ENCODE assay signal across 10 mouse cellular contexts in genomic region chr19:4813015-4813414, GRCm38 (mm10). TPM values are rescaled to one million over a fixed set of nuclear protein-coding genes. Genes with fewer than 3 reads are reported as not detected.
A peak's percentile ranks its signal among the peaks of the same experiment; 100 is the strongest.
DNase-seq lines count a peak whose midpoint lies in the region; ATAC-seq and TF ChIP-seq lines count a peak whose summit lies in the region.
"Had no signal": no experiment of that assay in that cellular context is flagged by ENCODE, and none has a peak within 500 bp of the region (broad histone marks: within the 10 kb centered on the region; RNA-seq: fewer than 3 reads in every experiment).

No protein-coding gene starts in this region.

- H3K4me2 ChIP-seq in forebrain, postnatal 0 days (ENCODE audit: low read depth) = no peak overlapping the region
- no peak overlapping the region for H3K4me2 ChIP-seq in forebrain, embryonic 15.5 days (replicated peaks)
- H3K4me2 ChIP-seq in midbrain, postnatal 0 days (ENCODE audit: low read depth, low read length, poor library complexity, severe bottlenecking) = no peak overlapping the region

- no peak overlapping the region for H3K9ac ChIP-seq in forebrain, postnatal 0 days
- no peak overlapping the region for H3K9ac ChIP-seq in forebrain, embryonic 15.5 days (replicated peaks)
- no peak overlapping the region for H3K9ac ChIP-seq in midbrain, postnatal 0 days (replicated peaks; ENCODE audit: low read length, poor library complexity, severe bottlenecking)
- H3K9ac ChIP-seq: liver, embryonic 15.5 days had no signal

- H3K4me1 ChIP-seq in forebrain, postnatal 0 days (ENCODE audit: insufficient read depth) = peaks cover 17% of the 10 kb centered on the region
- peaks cover 28% of the 10 kb centered on the region for H3K4me1 ChIP-seq in forebrain, embryonic 15.5 days
- H3K4me1 ChIP-seq in midbrain, postnatal 0 days (ENCODE audit: insufficient read depth, low read length) = peaks cover 13% of the 10 kb centered on the region; the same call in 1 of the 2 replicates
- H3K4me1 ChIP-seq in midbrain, embryonic 10.5 days = peaks cover 26% of the 10 kb centered on the region
- H3K4me1 ChIP-seq in embryonic fibroblast, embryonic 13.5 days (ENCODE audit: control insufficient read depth, insufficient read depth, low read length) = peaks cover 5% of the 10 kb centered on the region

- H3K9me3 ChIP-seq in forebrain, postnatal 0 days (ENCODE audit: low read length) = no peaks in the 10 kb centered on the region
- H3K9me3 ChIP-seq in forebrain, embryonic 15.5 days = no peaks in the 10 kb centered on the region
- no peaks in the 10 kb centered on the region for H3K9me3 ChIP-seq in midbrain, postnatal 0 days (ENCODE audit: low read length)
- no peaks in the 10 kb centered on the region for H3K9me3 ChIP-seq in midbrain, embryonic 10.5 days (replicated peaks)
- H3K9me3 ChIP-seq: liver, embryonic 15.5 days had no signal

- no peak for ATAC-seq in forebrain, postnatal 0 days
- ATAC-seq in forebrain, embryonic 15.5 days (replicated peaks) = no peak
- no peak for ATAC-seq in midbrain, postnatal 0 days (ENCODE audit: low FRiP score)

- no peak overlapping the region for H3K4me3 ChIP-seq in forebrain, postnatal 0 days (ENCODE audit: low read depth, low read length)
- no peak overlapping the region for H3K4me3 ChIP-seq in forebrain, embryonic 15.5 days
- no peak overlapping the region for H3K4me3 ChIP-seq in midbrain, postnatal 0 days (ENCODE audit: low read depth, low read length)
- no peak overlapping the region for H3K4me3 ChIP-seq in midbrain, embryonic 10.5 days
- no peak overlapping the region for H3K4me3 ChIP-seq in embryonic fibroblast, embryonic 13.5 days (ENCODE audit: insufficient read depth, low read length)

- H3K27ac ChIP-seq in forebrain, postnatal 0 days (ENCODE audit: low read depth, low read length) = no peak overlapping the region
- no peak overlapping the region for H3K27ac ChIP-seq in forebrain, embryonic 15.5 days (replicated peaks)
- no peak overlapping the region for H3K27ac ChIP-seq in midbrain, postnatal 0 days (ENCODE audit: low read depth, low read length)
- H3K27ac ChIP-seq in midbrain, embryonic 10.5 days (replicated peaks) = no peak overlapping the region
- H3K27ac ChIP-seq in embryonic fibroblast, embryonic 13.5 days (ENCODE audit: insufficient read depth, low read length) = no peak overlapping the region

- no peak for TF ChIP-seq POLR2A in embryonic fibroblast, embryonic 13.5 days (IDR thresholded peaks at IDR 0.05; ENCODE audit: low read depth, low read length)

- WGBS in forebrain, postnatal 0 days = 81% methylated on average over 6 of the region's 6 CpGs
- WGBS in forebrain, embryonic 15.5 days = 83% methylated on average over 6 of the region's 6 CpGs
- WGBS in midbrain, postnatal 0 days = 84% methylated on average over 6 of the region's 6 CpGs
- WGBS in midbrain, embryonic 10.5 days = 81% methylated on average over 5 of the region's 6 CpGs

- H3K36me3 ChIP-seq in forebrain, postnatal 0 days (ENCODE audit: insufficient read depth) = no peaks in the 10 kb centered on the region
- no peaks in the 10 kb centered on the region for H3K36me3 ChIP-seq in forebrain, embryonic 15.5 days
- no peaks in the 10 kb centered on the region for H3K36me3 ChIP-seq in midbrain, postnatal 0 days (ENCODE audit: insufficient read depth, low read length)
- H3K36me3 ChIP-seq in midbrain, embryonic 10.5 days = no peaks in the 10 kb centered on the region; the same call in 1 of the 2 replicates
- H3K36me3 ChIP-seq: liver, embryonic 15.5 days had no signal

- peak; percentile 37; the same call in 1 of the 2 replicates for TF ChIP-seq CTCF in forebrain, postnatal 0 days (IDR thresholded peaks at IDR 0.05; ENCODE audit: low read depth)
- TF ChIP-seq CTCF in midbrain, postnatal 0 days (IDR thresholded peaks at IDR 0.05) = peak; percentile 55
- peak; percentile 27; the same call in 1 of the 2 replicates for TF ChIP-seq CTCF in embryonic fibroblast, embryonic 13.5 days (IDR thresholded peaks at IDR 0.05; ENCODE audit: borderline replicate concordance, insufficient read depth, low read length)

- H3K27me3 ChIP-seq in forebrain, postnatal 0 days (ENCODE audit: insufficient read depth, low read length) = no peaks in the 10 kb centered on the region
- H3K27me3 ChIP-seq in forebrain, embryonic 15.5 days = no peaks in the 10 kb centered on the region
- no peaks in the 10 kb centered on the region for H3K27me3 ChIP-seq in midbrain, postnatal 0 days (ENCODE audit: insufficient read depth, low read length)
- H3K27me3 ChIP-seq in midbrain, embryonic 10.5 days (ENCODE audit: low read depth, poor library complexity, severe bottlenecking) = no peaks in the 10 kb centered on the region
- H3K27me3 ChIP-seq: liver, embryonic 15.5 days had no signal

- DNase-seq in forebrain, postnatal 0 days = peak; percentile 16
- DNase-seq in midbrain, postnatal 0 days (ENCODE audit: low spot score) = no peak
- DNase-seq in midbrain, embryonic 10.5 days (ENCODE audit: low spot score) = no peak
- DNase-seq in thymus, postnatal 10 days (ENCODE audit: low spot score in 2 of 2) = peak; percentile 23 to 25
- no peak for DNase-seq in heart, adult 18-20 months
- DNase-seq in left cerebral cortex, postnatal 36 days (ENCODE audit: low spot score in 2 of 2) = no peak
- DNase-seq: gastrocnemius, postnatal 10 days had no signal

- intact Hi-C loops in left cerebral cortex, postnatal 36 days (cut with DNase I) = no loop called here

RNA-seq across cellular contexts. Expression of gene Rbm14, which starts 1.6 kb away (rescaled TPM):
- 29.2 and 30.9 TPM in 2 replicates for total RNA-seq in forebrain, postnatal 0 days (2014; rRNA removed)
- 45.9 and 46.6 TPM in 2 replicates for polyA plus RNA-seq in forebrain, postnatal 0 days (2015; fragmentation: Nextera tagmentation; extraction: Ambion mirVana)
- 81.4 and 84.6 TPM in 2 replicates for polyA plus RNA-seq in forebrain, embryonic 15.5 days (2015; fragmentation: Nextera tagmentation; extraction: Ambion mirVana)
- 41.5 and 43.8 TPM in 2 replicates for total RNA-seq in midbrain, postnatal 0 days (2014; rRNA removed)
- 37.9 and 38.4 TPM in 2 replicates for polyA plus RNA-seq in midbrain, postnatal 0 days (2015; fragmentation: Nextera tagmentation; extraction: Ambion mirVana)
- polyA plus RNA-seq in midbrain, embryonic 10.5 days (2016; fragmentation: Nextera tagmentation; extraction: Ambion mirVana) = 136 TPM in 2 replicates
- polyA plus RNA-seq in embryonic fibroblast, embryonic 13.5 days (2011; ENCODE audit: insufficient read length, low read depth, missing spikeins) = 33.4 and 33.6 TPM in 2 replicates
- 10 to 100 TPM; 16.6 to 17.9 TPM for total RNA-seq in heart, adult 18-20 months (2021)
- total RNA-seq in left cerebral cortex, postnatal 36 days (2021) = 10 to 100 TPM; 47.1 to 55.2 TPM

RNA-seq across cellular contexts. Expression of gene Gm21992, which starts 1.6 kb away (rescaled TPM):
- total RNA-seq in forebrain, postnatal 0 days (2014; rRNA removed) = 15.0 and 18.2 TPM in 2 replicates
- polyA plus RNA-seq in forebrain, postnatal 0 days (2015; fragmentation: Nextera tagmentation; extraction: Ambion mirVana) = 16.5 and 20.4 TPM in 2 replicates
- 31.3 and 43.7 TPM in 2 replicates for polyA plus RNA-seq in forebrain, embryonic 15.5 days (2015; fragmentation: Nextera tagmentation; extraction: Ambion mirVana)
- total RNA-seq in midbrain, postnatal 0 days (2014; rRNA removed) = 8.1 and 22.3 TPM in 2 replicates
- 12.6 and 17.9 TPM in 2 replicates for polyA plus RNA-seq in midbrain, postnatal 0 days (2015; fragmentation: Nextera tagmentation; extraction: Ambion mirVana)
- polyA plus RNA-seq in midbrain, embryonic 10.5 days (2016; fragmentation: Nextera tagmentation; extraction: Ambion mirVana) = 35.3 and 37.6 TPM in 2 replicates
- polyA plus RNA-seq in embryonic fibroblast, embryonic 13.5 days (2011; ENCODE audit: insufficient read length, low read depth, missing spikeins) = 7.8 and 16.1 TPM in 2 replicates
- 10 to 100 TPM; 15.4 to 19.4 TPM for total RNA-seq in heart, adult 18-20 months (2021)
- 10 to 100 TPM; 17.6 to 23.7 TPM for total RNA-seq in left cerebral cortex, postnatal 36 days (2021)

RNA-seq across cellular contexts. Expression of gene Rbm4, which starts 19.3 kb away (rescaled TPM):
- 106 and 145 TPM in 2 replicates for total RNA-seq in forebrain, postnatal 0 days (2014; rRNA removed)
- 45.0 and 56.9 TPM in 2 replicates for polyA plus RNA-seq in forebrain, postnatal 0 days (2015; fragmentation: Nextera tagmentation; extraction: Ambion mirVana)
- polyA plus RNA-seq in forebrain, embryonic 15.5 days (2015; fragmentation: Nextera tagmentation; extraction: Ambion mirVana) = 93.0 and 114 TPM in 2 replicates
- 90.5 and 97.4 TPM in 2 replicates for total RNA-seq in midbrain, postnatal 0 days (2014; rRNA removed)
- polyA plus RNA-seq in midbrain, postnatal 0 days (2015; fragmentation: Nextera tagmentation; extraction: Ambion mirVana) = 39.0 and 40.0 TPM in 2 replicates
- polyA plus RNA-seq in midbrain, embryonic 10.5 days (2016; fragmentation: Nextera tagmentation; extraction: Ambion mirVana) = 93.6 and 108 TPM in 2 replicates
- 39.8 and 48.3 TPM in 2 replicates for polyA plus RNA-seq in embryonic fibroblast, embryonic 13.5 days (2011; ENCODE audit: insufficient read length, low read depth, missing spikeins)
- 10 to 100 TPM; 38.8 to 43.3 TPM for total RNA-seq in heart, adult 18-20 months (2021)
- total RNA-seq in left cerebral cortex, postnatal 36 days (2021) = 10 to 100 TPM; 87.3 to 95.7 TPM

RNA-seq across cellular contexts. Expression of gene Ccs, which starts 26.1 kb away (rescaled TPM):
- 27.3 and 35.4 TPM in 2 replicates for total RNA-seq in forebrain, postnatal 0 days (2014; rRNA removed)
- polyA plus RNA-seq in forebrain, postnatal 0 days (2015; fragmentation: Nextera tagmentation; extraction: Ambion mirVana) = 41.7 and 44.3 TPM in 2 replicates
- polyA plus RNA-seq in forebrain, embryonic 15.5 days (2015; fragmentation: Nextera tagmentation; extraction: Ambion mirVana) = 36.9 and 39.6 TPM in 2 replicates
- total RNA-seq in midbrain, postnatal 0 days (2014; rRNA removed) = 19.9 and 20.0 TPM in 2 replicates
- 40.1 and 42.6 TPM in 2 replicates for polyA plus RNA-seq in midbrain, postnatal 0 days (2015; fragmentation: Nextera tagmentation; extraction: Ambion mirVana)
- polyA plus RNA-seq in midbrain, embryonic 10.5 days (2016; fragmentation: Nextera tagmentation; extraction: Ambion mirVana) = 41.6 and 43.1 TPM in 2 replicates
- polyA plus RNA-seq in embryonic fibroblast, embryonic 13.5 days (2011; ENCODE audit: insufficient read length, low read depth, missing spikeins) = 43.3 and 48.7 TPM in 2 replicates
- 10 to 100 TPM; 30.0 to 30.6 TPM for total RNA-seq in heart, adult 18-20 months (2021)
- 10 to 100 TPM; 33.1 to 37.5 TPM for total RNA-seq in left cerebral cortex, postnatal 36 days (2021)

RNA-seq across cellular contexts. Expression of gene Ccdc87, which starts 26.2 kb away (rescaled TPM):
- 0.92 and 1.1 TPM in 2 replicates for total RNA-seq in forebrain, postnatal 0 days (2014; rRNA removed)
- polyA plus RNA-seq in forebrain, postnatal 0 days (2015; fragmentation: Nextera tagmentation; extraction: Ambion mirVana) = 0.80 and 1.2 TPM in 2 replicates
- polyA plus RNA-seq in forebrain, embryonic 15.5 days (2015; fragmentation: Nextera tagmentation; extraction: Ambion mirVana) = 0.41 and 0.74 TPM in 2 replicates
- total RNA-seq in midbrain, postnatal 0 days (2014; rRNA removed) = 0.38 and 1.0 TPM in 2 replicates
- polyA plus RNA-seq in midbrain, postnatal 0 days (2015; fragmentation: Nextera tagmentation; extraction: Ambion mirVana) = 1.1 and 1.2 TPM in 2 replicates
- 0.07 and 0.14 TPM in 2 replicates for polyA plus RNA-seq in midbrain, embryonic 10.5 days (2016; fragmentation: Nextera tagmentation; extraction: Ambion mirVana)
- 0.26 TPM in 1 of 2 replicates, not detected in the other for polyA plus RNA-seq in embryonic fibroblast, embryonic 13.5 days (2011; ENCODE audit: insufficient read length, low read depth, missing spikeins)
- under 1 TPM in 1 of 2 experiments, not detected in 1; 0.10 TPM for total RNA-seq in heart, adult 18-20 months (2021)
- total RNA-seq in left cerebral cortex, postnatal 36 days (2021) = 1 to 10 TPM; 2.8 to 3.1 TPM
- total RNA-seq: gastrocnemius, postnatal 10 days had no signal
- polyA plus RNA-seq: liver, embryonic 15.5 days had no signal

Comparison
In these comparisons a context has a peak if more than half of its experiments do, and no peak if none do; other contexts are left out.
1. DNase-seq: peak in forebrain, postnatal 0 days (single experiment) and thymus, postnatal 10 days (2 of 2); none in midbrain, postnatal 0 days (single experiment), midbrain, embryonic 10.5 days (single experiment), heart, adult 18-20 months (0 of 2) and left cerebral cortex, postnatal 36 days (0 of 2).
2. Peak in every context shown above with its lines, with median percentiles within 50 percentile points of each other: CTCF ChIP-seq.